Mouse (Mus musculus): ENCODE measurements around the gene Insr. TPM values are rescaled to one million over a fixed set of nuclear protein-coding genes. Genes with fewer than 3 reads are reported as not detected.

The Insr gene
- polyA plus RNA-seq, 1 experiment = 22.0 TPM

- Histone ChIP-seq H3K27ac (ENCODE audit: control insufficient read depth, insufficient read depth, low read length) (no peak overlapping the region), H3K27me3 (ENCODE audit: control insufficient read depth, insufficient read depth, low read length) (no peaks in the 10 kb centered on the region), H3K36me3 (ENCODE audit: control insufficient read depth, insufficient read depth, low read length) (no peaks in the 10 kb centered on the region), H3K4me1 (replicated peaks; ENCODE audit: control insufficient read depth, insufficient read depth, low read length) (no peaks in the 10 kb centered on the region; the same call in 1 of the 2 replicates), H3K4me3 (ENCODE audit: control insufficient read depth, insufficient read depth, low read length) (no peak overlapping the region)
- 94% methylated on average over 2 of the region's 2 CpGs for WGBS
- no peak for TF ChIP-seq POLR2A (IDR thresholded peaks at IDR 0.05; ENCODE audit: control insufficient read depth, extremely low read depth, insufficient read depth, low read length, poor library complexity)
- TF ChIP-seq CTCF (IDR thresholded peaks at IDR 0.05; ENCODE audit: borderline replicate concordance, control insufficient read depth, extremely low read depth, insufficient read depth, low read length, poor library complexity) = no peak
- DNase-seq = no peak
Measured at GRCm38 (mm10) chr8:3232601-3233000, 46.8 kb downstream of the Insr start.

GRCm38 (mm10) chr8:3230118-3231060 is 49.0 kb downstream of the Insr start:
- no peaks in the 10 kb centered on the region for H3K27me3 ChIP-seq (ENCODE audit: control insufficient read depth, insufficient read depth, low read length)
- H3K4me1 ChIP-seq (replicated peaks; ENCODE audit: control insufficient read depth, insufficient read depth, low read length) = no peaks in the 10 kb centered on the region; the same call in 1 of the 2 replicates
- no peak overlapping the region for H3K4me3 ChIP-seq (ENCODE audit: control insufficient read depth, insufficient read depth, low read length)
- no peak for DNase-seq
- WGBS = 93% methylated on average over 10 of the region's 10 CpGs
- TF ChIP-seq CTCF (IDR thresholded peaks at IDR 0.05; ENCODE audit: borderline replicate concordance, control insufficient read depth, extremely low read depth, insufficient read depth, low read length, poor library complexity) = no peak
- TF ChIP-seq POLR2A (IDR thresholded peaks at IDR 0.05; ENCODE audit: control insufficient read depth, extremely low read depth, insufficient read depth, low read length, poor library complexity) = no peak
- H3K36me3 ChIP-seq (ENCODE audit: control insufficient read depth, insufficient read depth, low read length) = no peaks in the 10 kb centered on the region
- no peak overlapping the region for H3K27ac ChIP-seq (ENCODE audit: control insufficient read depth, insufficient read depth, low read length)

GRCm38 (mm10) chr8:3227423-3227822 is 52.0 kb downstream of the Insr start:
- no peak for DNase-seq
- WGBS = 91% methylated on average over 5 of the region's 5 CpGs
- TF ChIP-seq CTCF (IDR thresholded peaks at IDR 0.05; ENCODE audit: borderline replicate concordance, control insufficient read depth, extremely low read depth, insufficient read depth, low read length, poor library complexity) (no peak), POLR2A (IDR thresholded peaks at IDR 0.05; ENCODE audit: control insufficient read depth, extremely low read depth, insufficient read depth, low read length, poor library complexity) (no peak)
- H3K36me3 ChIP-seq (ENCODE audit: control insufficient read depth, insufficient read depth, low read length) = no peaks in the 10 kb centered on the region
- H3K27ac ChIP-seq (ENCODE audit: control insufficient read depth, insufficient read depth, low read length) = no peak overlapping the region
- no peaks in the 10 kb centered on the region for H3K27me3 ChIP-seq (ENCODE audit: control insufficient read depth, insufficient read depth, low read length)
- no peak overlapping the region for H3K4me3 ChIP-seq (ENCODE audit: control insufficient read depth, insufficient read depth, low read length)
- H3K4me1 ChIP-seq (replicated peaks; ENCODE audit: control insufficient read depth, insufficient read depth, low read length) = no peaks in the 10 kb centered on the region

GRCm38 (mm10) chr8:3225731-3226130 is 53.7 kb downstream of the Insr start:
- TF ChIP-seq CTCF (IDR thresholded peaks at IDR 0.05; ENCODE audit: borderline replicate concordance, control insufficient read depth, extremely low read depth, insufficient read depth, low read length, poor library complexity) (no peak), POLR2A (IDR thresholded peaks at IDR 0.05; ENCODE audit: control insufficient read depth, extremely low read depth, insufficient read depth, low read length, poor library complexity) (no peak)
- DNase-seq = no peak
- Histone ChIP-seq H3K27ac (ENCODE audit: control insufficient read depth, insufficient read depth, low read length) (no peak overlapping the region), H3K36me3 (ENCODE audit: control insufficient read depth, insufficient read depth, low read length) (no peaks in the 10 kb centered on the region), H3K4me3 (ENCODE audit: control insufficient read depth, insufficient read depth, low read length) (no peak overlapping the region), H3K27me3 (ENCODE audit: control insufficient read depth, insufficient read depth, low read length) (no peaks in the 10 kb centered on the region), H3K4me1 (replicated peaks; ENCODE audit: control insufficient read depth, insufficient read depth, low read length) (peaks cover 3% of the 10 kb centered on the region)
- 78% methylated on average over 1 of the region's 1 CpGs for WGBS

GRCm38 (mm10) chr8:3225184-3225583 is 54.2 kb downstream of the Insr start:
- Histone ChIP-seq H3K4me1 (replicated peaks; ENCODE audit: control insufficient read depth, insufficient read depth, low read length) (peaks cover 3% of the 10 kb centered on the region), H3K27me3 (ENCODE audit: control insufficient read depth, insufficient read depth, low read length) (no peaks in the 10 kb centered on the region), H3K36me3 (ENCODE audit: control insufficient read depth, insufficient read depth, low read length) (no peaks in the 10 kb centered on the region), H3K27ac (ENCODE audit: control insufficient read depth, insufficient read depth, low read length) (no peak overlapping the region), H3K4me3 (ENCODE audit: control insufficient read depth, insufficient read depth, low read length) (no peak overlapping the region)
- TF ChIP-seq POLR2A (IDR thresholded peaks at IDR 0.05; ENCODE audit: control insufficient read depth, extremely low read depth, insufficient read depth, low read length, poor library complexity) (no peak), CTCF (IDR thresholded peaks at IDR 0.05; ENCODE audit: borderline replicate concordance, control insufficient read depth, extremely low read depth, insufficient read depth, low read length, poor library complexity) (no peak)
- no peak for DNase-seq
- 85% methylated on average over 8 of the region's 8 CpGs for WGBS

GRCm38 (mm10) chr8:3222636-3222965 is 56.8 kb downstream of the Insr start:
- no peaks in the 10 kb centered on the region for H3K27me3 ChIP-seq (ENCODE audit: control insufficient read depth, insufficient read depth, low read length)
- H3K4me3 ChIP-seq (ENCODE audit: control insufficient read depth, insufficient read depth, low read length) = no peak overlapping the region
- H3K4me1 ChIP-seq (replicated peaks; ENCODE audit: control insufficient read depth, insufficient read depth, low read length) = peaks cover 3% of the 10 kb centered on the region

More at GRCm38 (mm10) chr8:3222636-3222965, 56.8 kb downstream of the Insr start:
- DNase-seq = no peak
- TF ChIP-seq POLR2A (IDR thresholded peaks at IDR 0.05; ENCODE audit: control insufficient read depth, extremely low read depth, insufficient read depth, low read length, poor library complexity) (no peak), CTCF (IDR thresholded peaks at IDR 0.05; ENCODE audit: borderline replicate concordance, control insufficient read depth, extremely low read depth, insufficient read depth, low read length, poor library complexity) (no peak)
- no peak overlapping the region for H3K27ac ChIP-seq (ENCODE audit: control insufficient read depth, insufficient read depth, low read length)
- no peaks in the 10 kb centered on the region for H3K36me3 ChIP-seq (ENCODE audit: control insufficient read depth, insufficient read depth, low read length)

Data from thymus, adult 2 months (tissue).